Mouse (Mus musculus) brain, adult 2 months (tissue): ENCODE measurements around the gene Mageb1.
"Not testable (repeated sequence)": the region's sequence is repeated elsewhere in the genome, so short reads cannot be mapped to it uniquely, and the experiment has no call there.

Experiments used
- DNase-seq: peaks from one replicate; pipeline ENCODE4 v3.0.0; 2011; ENCODE audit warnings: low read depth, low spot score

Gene Mageb1

DNA sequence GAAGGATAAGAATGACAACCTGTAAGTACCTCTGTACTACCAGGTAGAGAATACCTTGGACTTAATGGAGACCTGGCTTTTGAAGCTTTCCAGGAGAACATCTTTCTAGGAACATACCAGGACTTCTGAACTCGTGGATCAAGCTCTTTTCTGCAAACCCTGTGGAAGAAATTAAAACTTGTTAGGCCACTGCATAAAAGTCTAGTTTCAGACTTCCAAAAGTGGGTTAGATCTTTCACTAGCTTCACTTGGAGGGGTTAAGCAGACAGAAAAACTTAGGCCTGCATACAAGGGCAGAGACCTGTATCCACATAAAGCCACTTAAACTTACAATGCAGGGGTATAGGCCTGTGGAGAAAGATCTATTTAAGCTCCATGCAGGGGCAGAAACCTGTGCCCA is at the start of gene Mageb1:
Mageb1 (minus strand) TSS at position 101 of the 400 bp plus-strand sequence.
- DNase-seq, result not testable (repeated sequence)
